Mouse (Mus musculus): Measurements from ENCODE around the gene Zmiz2.

- TF ChIP-seq CTCF (IDR thresholded peaks at IDR 0.05; ENCODE audit: low read depth), result no peak
- TF ChIP-seq EP300 (IDR thresholded peaks at IDR 0.05; ENCODE audit: low read depth), result no peak
Observed at GRCm38 (mm10) chr11:6418751-6419150, 29.9 kb downstream of the Zmiz2 start.
